Mouse (Mus musculus): Measurements from ENCODE around the gene Flt3l.

- TF ChIP-seq CTCF (IDR thresholded peaks at IDR 0.05; ENCODE audit: borderline replicate concordance, insufficient read depth, low read depth, low read length) = no peak
- no peak for TF ChIP-seq POLR2A (IDR thresholded peaks at IDR 0.05; ENCODE audit: borderline replicate concordance, insufficient read depth, low read length)
These were observed 42.3 kb upstream of the Flt3l start for GRCm38 (mm10) chr7:45178550-45178949.
